Mouse (Mus musculus) midbrain, embryonic 14.5 days (tissue): ENCODE results near the gene Gm6217. TPM values are rescaled to one million over a fixed set of nuclear protein-coding genes. Genes with fewer than 3 reads are reported as not detected.
"Not testable (repeated sequence)": the region's sequence is repeated elsewhere in the genome, so short reads cannot be mapped to it uniquely, and the experiment has no call there.

Experiments used
- ATAC-seq: fragments of 200-750 bp; cut with Nextera tagmentation; 2 replicates; pipeline ENCODE4 v1.8.0; 2017; ENCODE audit warnings: moderate number of reproducible peaks, moderate library complexity; ENCODE audit not compliant: low FRiP score, low TSS enrichment
- DNase-seq: peaks from one replicate; pipeline ENCODE4 v3.0.0-alpha.2; 2015
- H3K27ac ChIP-seq: fragments of 300-500 bp; sonication (generic); replicated peaks from 2 replicates; pipeline ENCODE4 v1.5.1; 2014; ENCODE audit warnings: mild to moderate bottlenecking, low read depth, low read length, moderate library complexity
- H3K27me3 ChIP-seq: fragments of 300-500 bp; sonication (generic); 2 replicates; pipeline ENCODE4 v1.6.1; 2014; ENCODE audit warnings: low read length, control low read depth, mixed read lengths; ENCODE audit not compliant: control insufficient read depth, insufficient read depth
- H3K36me3 ChIP-seq: fragments of 300-500 bp; sonication (generic); 2 replicates; pipeline ENCODE4 v1.6.1; 2014; ENCODE audit warnings: low read length, control low read depth; ENCODE audit not compliant: control insufficient read depth, insufficient read depth
- H3K4me1 ChIP-seq: fragments of 300-500 bp; sonication (generic); 2 replicates; pipeline ENCODE4 v1.6.1; 2014; ENCODE audit warnings: mild to moderate bottlenecking, antibody characterized with exemption, low read length, control low read depth; ENCODE audit not compliant: control insufficient read depth, insufficient read depth
- H3K4me2 ChIP-seq: fragments of 300-500 bp; sonication (generic); 2 replicates; pipeline ENCODE4 v1.6.1; 2014; ENCODE audit warnings: mild to moderate bottlenecking, low read length, moderate library complexity
- H3K4me3 ChIP-seq: fragments of 300-500 bp; sonication (generic); replicated peaks from 2 replicates; pipeline ENCODE4 v1.5.1; 2014; ENCODE audit warnings: low read depth, low read length
- H3K9ac ChIP-seq: fragments of 300-500 bp; sonication (generic); replicated peaks from 2 replicates; pipeline ENCODE4 v1.6.1; 2014; ENCODE audit warnings: mild to moderate bottlenecking, low read length, moderate library complexity
- H3K9me3 ChIP-seq: fragments of 300-500 bp; sonication (generic); 2 replicates; pipeline ENCODE4 v1.6.1; 2016; ENCODE audit warnings: low read length, control low read depth, mixed read lengths; ENCODE audit not compliant: control insufficient read depth
- WGBS: fragments of 180-500 bp; shearing (Covaris S2); extraction: QIAGEN DNeasy Blood & Tissue Kit; methylation state at CpG from one replicate; pipeline ENCODE4 v1.1.7; 2014; 5-methylcytosine and 5-hydroxymethylcytosine counted together
- polyA plus RNA-seq: library from polyadenylated mRNA; unstranded; fragments of >200 nt; fragmentation: Nextera tagmentation; extraction: Ambion mirVana; gene quantifications from 2 replicates; pipeline ENCODE4 v1.2.1, GENCODE M21; 2014

Gene Gm6217
- polyA plus RNA-seq: not detected in 2 replicates

GRCm38 (mm10) chr1:82931326-82931725, at the start of gene Gm6217:
TSS of gene Gm6217 (minus strand) at chr1:82931399.
- not testable (repeated sequence) for H3K9ac ChIP-seq, ATAC-seq, DNase-seq, H3K27me3 ChIP-seq, H3K27ac ChIP-seq, H3K4me3 ChIP-seq, H3K4me1 ChIP-seq, H3K9me3 ChIP-seq, H3K36me3 ChIP-seq, H3K4me2 ChIP-seq
- WGBS: no CpG with 5 or more reads among the region's 6 CpGs

GRCm38 (mm10) chr1:82977840-82978239, 46.6 kb upstream of the Gm6217 start:
- H3K27ac ChIP-seq: no peak overlapping the region
- H3K4me2 ChIP-seq: no peak overlapping the region
- ATAC-seq: no peak
- DNase-seq: no peak
- H3K4me1 ChIP-seq: no peaks in the 10 kb centered on the region
- H3K4me3 ChIP-seq: no peak overlapping the region
- H3K27me3 ChIP-seq: no peaks in the 10 kb centered on the region
- no peaks in the 10 kb centered on the region for H3K36me3 ChIP-seq
- no peak overlapping the region for H3K9ac ChIP-seq
- H3K9me3 ChIP-seq: no peaks in the 10 kb centered on the region

- WGBS: 93% methylated on average over 5 of the region's 5 CpGs
- Histone ChIP-seq H3K36me3 (no peaks in the 10 kb centered on the region), H3K4me1 (no peaks in the 10 kb centered on the region), H3K9me3 (no peaks in the 10 kb centered on the region), H3K27ac (no peak overlapping the region), H3K4me3 (no peak overlapping the region), H3K9ac (no peak overlapping the region), H3K4me2 (no peak overlapping the region), H3K27me3 (no peaks in the 10 kb centered on the region)
- no peak for DNase-seq
- no peak for ATAC-seq
Measured at GRCm38 (mm10) chr1:82975750-82976149, 44.6 kb upstream of the Gm6217 start.

GRCm38 (mm10) chr1:82974342-82974741, 43.1 kb upstream of the Gm6217 start:
- H3K27ac ChIP-seq: no peak overlapping the region
- no peaks in the 10 kb centered on the region for H3K36me3 ChIP-seq
- no peak overlapping the region for H3K9ac ChIP-seq
- 95% methylated on average over 9 of the region's 9 CpGs for WGBS
- H3K4me3 ChIP-seq: no peak overlapping the region
- DNase-seq (no peak), ATAC-seq (no peak)
- H3K9me3 ChIP-seq: no peaks in the 10 kb centered on the region
- no peaks in the 10 kb centered on the region for H3K4me1 ChIP-seq
- H3K27me3 ChIP-seq: no peaks in the 10 kb centered on the region
- no peak overlapping the region for H3K4me2 ChIP-seq

- Histone ChIP-seq H3K4me3 (no peak overlapping the region), H3K4me2 (no peak overlapping the region), H3K9ac (no peak overlapping the region), H3K27ac (no peak overlapping the region), H3K36me3 (no peaks in the 10 kb centered on the region), H3K9me3 (no peaks in the 10 kb centered on the region), H3K4me1 (no peaks in the 10 kb centered on the region), H3K27me3 (no peaks in the 10 kb centered on the region)
- no peak for ATAC-seq
- 63% methylated on average over 6 of the region's 6 CpGs for WGBS
- no peak for DNase-seq
Measured at GRCm38 (mm10) chr1:82973901-82974300, 42.7 kb upstream of the Gm6217 start.

GRCm38 (mm10) chr1:82973244-82973643, 42.0 kb upstream of the Gm6217 start:
- H3K9me3 ChIP-seq: no peaks in the 10 kb centered on the region
- H3K27ac ChIP-seq: no peak overlapping the region
- DNase-seq: no peak
- no peak overlapping the region for H3K9ac ChIP-seq
- H3K36me3 ChIP-seq: no peaks in the 10 kb centered on the region
- no peak for ATAC-seq
- no peaks in the 10 kb centered on the region for H3K4me1 ChIP-seq
- WGBS: 86% methylated on average over 1 of the region's 1 CpGs
- no peaks in the 10 kb centered on the region for H3K27me3 ChIP-seq
- H3K4me3 ChIP-seq: no peak overlapping the region
- H3K4me2 ChIP-seq: no peak overlapping the region

GRCm38 (mm10) chr1:82972046-82972445, 40.8 kb upstream of the Gm6217 start:
- no peaks in the 10 kb centered on the region for H3K4me1 ChIP-seq
- DNase-seq: no peak
- no peak; the same call in 1 of the 2 replicates for ATAC-seq
- H3K27me3 ChIP-seq: no peaks in the 10 kb centered on the region
- no peak overlapping the region for H3K4me3 ChIP-seq
- no peak overlapping the region for H3K4me2 ChIP-seq
- whole genome bisulfite sequencing: 31% methylated on average over 4 of the region's 4 CpGs
- no peak overlapping the region for H3K27ac ChIP-seq
- H3K36me3 ChIP-seq: no peaks in the 10 kb centered on the region
- no peak overlapping the region for H3K9ac ChIP-seq
- no peaks in the 10 kb centered on the region for H3K9me3 ChIP-seq

- Histone ChIP-seq H3K27me3 (no peaks in the 10 kb centered on the region), H3K4me3 (no peak overlapping the region), H3K4me1 (no peaks in the 10 kb centered on the region), H3K9ac (no peak overlapping the region), H3K36me3 (no peaks in the 10 kb centered on the region), H3K4me2 (no peak overlapping the region), H3K27ac (no peak overlapping the region), H3K9me3 (no peaks in the 10 kb centered on the region)
- 69% methylated on average over 3 of the region's 3 CpGs for WGBS
- ATAC-seq: no peak
- no peak for DNase-seq
Measured at GRCm38 (mm10) chr1:82966413-82966812, 35.2 kb upstream of the Gm6217 start.

- ATAC-seq: no peak
- H3K27ac ChIP-seq: no peak within 1 kb of the TSS
- no peaks in the 10 kb centered on the region for H3K9me3 ChIP-seq
- DNase-seq: no peak
- WGBS: 97% methylated on average over 11 of the region's 11 CpGs
- H3K4me2 ChIP-seq: no peak within 1 kb of the TSS
- H3K4me1 ChIP-seq: no peaks in the 10 kb centered on the region
- no peaks in the 10 kb centered on the region for H3K36me3 ChIP-seq
- H3K9ac ChIP-seq: no peak within 1 kb of the TSS
- H3K27me3 ChIP-seq: no peaks in the 10 kb centered on the region
- H3K4me3 ChIP-seq: no peak within 1 kb of the TSS
Measured at GRCm38 (mm10) chr1:82959870-82960385, 28.7 kb upstream of the Gm6217 start, which contains the start of gene Gm47955. TSS of gene Gm47955 (plus strand) at chr1:82960286.
